Mouse (Mus musculus) liver, embryonic 11.5 days (tissue): ENCODE data around the gene Shb. TPM values are rescaled to one million over a fixed set of nuclear protein-coding genes. Genes with fewer than 3 reads are reported as not detected.

Experiments
- ATAC-seq: fragments of 200-750 bp; cut with Nextera tagmentation; replicated peaks from 2 replicates; pipeline ENCODE4 v1.8.0; 2017; ENCODE audit warnings: moderate number of reproducible peaks, mild to moderate bottlenecking, moderate TSS enrichment, moderate library complexity; ENCODE audit not compliant: low FRiP score
- DNase-seq: peaks from one replicate; pipeline ENCODE4 v3.0.0-alpha.2; 2017; ENCODE audit warnings: low spot score
- H3K27ac ChIP-seq: fragments of 300-500 bp; sonication (generic); 2 replicates; pipeline ENCODE4 v1.5.1; 2014; ENCODE audit warnings: mild to moderate bottlenecking, low read depth, low read length, control low read depth
- H3K27me3 ChIP-seq: fragments of 300-500 bp; sonication (generic); replicated peaks from 2 replicates; pipeline ENCODE4 v1.6.1; 2014; ENCODE audit warnings: low read length, mixed read lengths; ENCODE audit not compliant: control insufficient read depth, insufficient read depth
- H3K36me3 ChIP-seq: fragments of 300-500 bp; sonication (generic); 2 replicates; pipeline ENCODE4 v1.6.1; 2014; ENCODE audit warnings: mild to moderate bottlenecking, low read length, moderate library complexity, mixed read lengths; ENCODE audit not compliant: control insufficient read depth, insufficient read depth
- H3K4me1 ChIP-seq: fragments of 300-500 bp; sonication (generic); replicated peaks from 2 replicates; pipeline ENCODE4 v1.6.1; 2014; ENCODE audit warnings: low read length, mixed read lengths; ENCODE audit not compliant: control insufficient read depth, insufficient read depth
- H3K4me2 ChIP-seq: fragments of 300-500 bp; sonication (generic); 2 replicates; pipeline ENCODE4 v1.6.1; 2014; ENCODE audit warnings: mild to moderate bottlenecking, control low read depth, moderate library complexity
- H3K4me3 ChIP-seq: fragments of 300-500 bp; sonication (generic); 2 replicates; pipeline ENCODE4 v1.5.1; 2014; ENCODE audit warnings: low read depth, low read length, control low read depth
- H3K9ac ChIP-seq: fragments of 300-500 bp; sonication (generic); 2 replicates; pipeline ENCODE4 v1.6.1; 2014; ENCODE audit warnings: low read depth, low read length, control low read depth
- H3K9me3 ChIP-seq: fragments of 300-500 bp; sonication (generic); 2 replicates; pipeline ENCODE4 v1.6.1; 2016; ENCODE audit warnings: low read length, inconsistent platforms, mixed read lengths; ENCODE audit not compliant: control insufficient read depth
- WGBS: fragments of 180-500 bp; shearing (Covaris S2); extraction: QIAGEN DNeasy Blood & Tissue Kit; methylation state at CpG from one replicate; pipeline ENCODE4 v1.1.7; 2014; 5-methylcytosine and 5-hydroxymethylcytosine counted together
- polyA plus RNA-seq: library from polyadenylated mRNA; unstranded; fragments of >200 nt; fragmentation: Nextera tagmentation; extraction: Ambion mirVana; gene quantifications from 2 replicates; pipeline ENCODE4 v1.2.1, GENCODE M21; 2014

Shb gene
- polyA plus RNA-seq, 1 experiment from 2014 or later = 6.1 TPM

- H3K9ac ChIP-seq = no peak overlapping the region
These were observed 26.6 kb downstream of the Shb start for GRCm38 (mm10) chr4:45505671-45506070.

GRCm38 (mm10) chr4:45505191-45505590 lies 27.1 kb downstream of the Shb start:
- Histone ChIP-seq H3K27ac (no peak overlapping the region), H3K4me2 (no peak overlapping the region), H3K27me3 (no peaks in the 10 kb centered on the region), H3K4me1 (peaks cover 53% of the 10 kb centered on the region), H3K9ac (no peak overlapping the region), H3K9me3 (no peaks in the 10 kb centered on the region), H3K4me3 (no peak overlapping the region), H3K36me3 (no peaks in the 10 kb centered on the region)
- DNase-seq (no peak), ATAC-seq (no peak)
- 93% methylated on average over 6 of the region's 6 CpGs for WGBS

More at GRCm38 (mm10) chr4:45505671-45506070, 26.6 kb downstream of the Shb start:
- 82% methylated on average over 2 of the region's 2 CpGs for WGBS
- Histone ChIP-seq H3K9me3 (no peaks in the 10 kb centered on the region), H3K27ac (no peak overlapping the region), H3K4me3 (no peak overlapping the region), H3K27me3 (no peaks in the 10 kb centered on the region), H3K4me2 (no peak overlapping the region), H3K4me1 (peaks cover 51% of the 10 kb centered on the region), H3K36me3 (no peaks in the 10 kb centered on the region)
- ATAC-seq (no peak), DNase-seq (no peak)

- DNase-seq (no peak), ATAC-seq (no peak)
- 59% methylated on average over 3 of the region's 3 CpGs for WGBS
- H3K9ac ChIP-seq = no peak overlapping the region
- peaks cover 45% of the 10 kb centered on the region for H3K4me1 ChIP-seq
- H3K27me3 ChIP-seq = no peaks in the 10 kb centered on the region
- no peaks in the 10 kb centered on the region for H3K36me3 ChIP-seq
- no peak overlapping the region for H3K4me2 ChIP-seq
- H3K27ac ChIP-seq = no peak overlapping the region
- H3K4me3 ChIP-seq = no peak overlapping the region
- H3K9me3 ChIP-seq = no peaks in the 10 kb centered on the region
These were observed 28.5 kb downstream of the Shb start for GRCm38 (mm10) chr4:45503816-45504215.

- H3K27ac ChIP-seq = no peak overlapping the region
- no peaks in the 10 kb centered on the region for H3K27me3 ChIP-seq
- no peak overlapping the region for H3K4me3 ChIP-seq
- DNase-seq = no peak
- no peak overlapping the region for H3K9ac ChIP-seq
- no peak overlapping the region for H3K4me2 ChIP-seq
- peaks cover 41% of the 10 kb centered on the region for H3K4me1 ChIP-seq
- no peak for ATAC-seq
- WGBS = 86% methylated on average over 6 of the region's 6 CpGs
- no peaks in the 10 kb centered on the region for H3K36me3 ChIP-seq
- no peaks in the 10 kb centered on the region for H3K9me3 ChIP-seq
These were observed 28.9 kb downstream of the Shb start for GRCm38 (mm10) chr4:45503380-45503779.

- WGBS = 83% methylated on average over 9 of the region's 9 CpGs
- Histone ChIP-seq H3K27me3 (no peaks in the 10 kb centered on the region), H3K4me1 (peaks cover 27% of the 10 kb centered on the region)
These were observed 30.3 kb downstream of the Shb start for GRCm38 (mm10) chr4:45502002-45502401.

GRCm38 (mm10) chr4:45500381-45500780 lies 31.9 kb downstream of the Shb start:
- Histone ChIP-seq H3K4me3 (no peak overlapping the region), H3K36me3 (no peaks in the 10 kb centered on the region), H3K27me3 (no peaks in the 10 kb centered on the region), H3K9me3 (no peaks in the 10 kb centered on the region), H3K9ac (no peak overlapping the region), H3K4me2 (no peak overlapping the region), H3K27ac (no peak overlapping the region), H3K4me1 (peaks cover 23% of the 10 kb centered on the region)
- 69% methylated on average over 8 of the region's 8 CpGs for WGBS
- ATAC-seq (no peak), DNase-seq (no peak)

More at GRCm38 (mm10) chr4:45502002-45502401, 30.3 kb downstream of the Shb start:
- H3K27ac ChIP-seq = no peak overlapping the region
- H3K36me3 ChIP-seq = no peaks in the 10 kb centered on the region
- no peak overlapping the region for H3K4me3 ChIP-seq
- ATAC-seq = no peak
- H3K4me2 ChIP-seq = no peak overlapping the region
- no peaks in the 10 kb centered on the region for H3K9me3 ChIP-seq
- no peak overlapping the region for H3K9ac ChIP-seq
- no peak for DNase-seq

- no peak overlapping the region for H3K27ac ChIP-seq
These were observed 32.7 kb downstream of the Shb start for GRCm38 (mm10) chr4:45499556-45499955.

GRCm38 (mm10) chr4:45499081-45499480 lies 33.2 kb downstream of the Shb start:
- H3K4me1 ChIP-seq = peaks cover 35% of the 10 kb centered on the region
- no peak overlapping the region for H3K4me2 ChIP-seq
- no peak overlapping the region for H3K4me3 ChIP-seq
- H3K9me3 ChIP-seq = no peaks in the 10 kb centered on the region
- DNase-seq (no peak), ATAC-seq (no peak)
- WGBS = 48% methylated on average over 6 of the region's 6 CpGs
- no peaks in the 10 kb centered on the region for H3K36me3 ChIP-seq
- H3K9ac ChIP-seq = no peak overlapping the region
- no peak overlapping the region for H3K27ac ChIP-seq
- no peaks in the 10 kb centered on the region for H3K27me3 ChIP-seq

More at GRCm38 (mm10) chr4:45499556-45499955, 32.7 kb downstream of the Shb start:
- H3K9ac ChIP-seq = no peak overlapping the region
- WGBS = 50% methylated on average over 10 of the region's 10 CpGs
- no peak overlapping the region for H3K4me2 ChIP-seq
- no peaks in the 10 kb centered on the region for H3K9me3 ChIP-seq
- ATAC-seq (no peak), DNase-seq (no peak)
- no peaks in the 10 kb centered on the region for H3K27me3 ChIP-seq
- H3K4me3 ChIP-seq = no peak overlapping the region
- H3K36me3 ChIP-seq = no peaks in the 10 kb centered on the region
- peaks cover 30% of the 10 kb centered on the region for H3K4me1 ChIP-seq

- Histone ChIP-seq H3K27me3 (no peaks in the 10 kb centered on the region), H3K27ac (no peak overlapping the region), H3K36me3 (no peaks in the 10 kb centered on the region), H3K9ac (no peak overlapping the region), H3K4me1 (peaks cover 38% of the 10 kb centered on the region), H3K9me3 (no peaks in the 10 kb centered on the region), H3K4me2 (no peak overlapping the region), H3K4me3 (no peak overlapping the region)
- no peak for DNase-seq
- ATAC-seq = no peak
- WGBS = 68% methylated on average over 5 of the region's 5 CpGs
These were observed 33.9 kb downstream of the Shb start for GRCm38 (mm10) chr4:45498345-45498744.
